Mouse (Mus musculus) small intestine, adult 2 months (tissue): ENCODE measurements around the gene Klhl2.

Source experiments
- CTCF ChIP-seq: fragments of 200-500 bp; IDR thresholded peaks from 2 replicates; pipeline ENCODE4 v1.5.1; 2012; ENCODE audit warnings: low read depth, mild to moderate bottlenecking, control low read depth, inconsistent platforms, low read length, moderate library complexity, mixed read lengths; ENCODE audit not compliant: insufficient replicate concordance, insufficient read length; ENCODE audit errors: extremely low read depth
- POLR2A ChIP-seq: fragments of 200-500 bp; IDR thresholded peaks from 2 replicates; pipeline ENCODE4 v1.6.1; 2012; ENCODE audit warnings: low read depth, mild to moderate bottlenecking, control low read depth, inconsistent platforms, low read length, moderate library complexity

DNA sequence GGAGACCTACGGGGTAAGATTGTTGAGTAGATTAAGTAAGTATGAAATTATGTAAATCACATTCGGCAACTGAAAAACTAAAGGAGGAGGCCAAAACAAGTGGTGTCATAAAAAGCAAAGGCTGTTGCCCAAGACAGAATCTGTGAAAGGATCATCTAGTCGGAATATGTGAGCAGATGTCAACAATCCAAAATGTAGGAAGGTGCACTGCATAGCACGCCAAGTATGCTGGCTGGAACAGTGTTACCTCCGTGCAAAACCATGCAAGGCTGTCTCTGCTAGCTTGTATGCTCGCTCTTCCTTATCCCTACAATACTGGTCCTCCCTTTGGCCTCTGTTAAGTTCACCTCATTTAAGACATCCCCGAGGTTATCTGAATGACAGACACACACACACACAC is 4.5 kb downstream of the Klhl2 start:
- TF ChIP-seq POLR2A (no peak), CTCF (no peak)
